Mouse (Mus musculus) heart, adult 2 months (tissue): ENCODE measurements around the gene Cmip.

Experiments used
- CTCF ChIP-seq: fragments of 200-600 bp; IDR thresholded peaks from 2 replicates; pipeline ENCODE4 v1.8.1; 2022; ENCODE audit warnings: antibody characterized with exemption, mild to moderate bottlenecking, moderate library complexity
- EP300 ChIP-seq: fragments of 200-500 bp; IDR thresholded peaks from 2 replicates; pipeline ENCODE4 v1.6.1; 2011; ENCODE audit warnings: low read depth, low read length, control low read depth; ENCODE audit not compliant: insufficient read depth
- POLR2A ChIP-seq: fragments of 200-500 bp; IDR thresholded peaks from 2 replicates; pipeline ENCODE4 v1.6.1; 2011; ENCODE audit warnings: mild to moderate bottlenecking, low read depth, low read length, control low read depth; ENCODE audit not compliant: insufficient read depth

GRCm38 (mm10) chr8:117355111-117355831, 98.4 kb downstream of the Cmip start:
- no peak for TF ChIP-seq CTCF
- no peak for TF ChIP-seq POLR2A
- no peak for TF ChIP-seq EP300
